Mouse (Mus musculus): ENCODE measurements around the gene Btbd19.

DNA sequence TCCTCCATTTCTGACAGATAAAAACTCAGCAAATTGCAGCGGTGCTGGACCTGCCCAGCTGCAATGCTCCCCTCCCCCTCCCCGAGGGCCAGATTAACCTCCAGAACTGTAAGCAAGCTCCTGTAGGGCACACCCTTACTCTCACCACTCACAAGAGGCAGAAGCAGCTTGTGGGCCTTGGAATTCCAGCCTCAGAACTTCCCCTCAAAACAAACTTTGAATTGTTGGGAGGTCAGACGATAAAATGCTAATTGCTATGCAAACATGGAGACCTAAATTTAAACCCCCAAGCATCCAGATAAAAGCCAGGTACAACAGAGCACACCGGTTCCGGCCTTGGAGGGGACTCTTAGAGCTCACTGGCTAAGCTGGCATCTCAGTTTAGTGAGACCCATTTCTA is 27.2 kb upstream of the Btbd19 start:
- TF ChIP-seq CTCF (IDR thresholded peaks at IDR 0.05; ENCODE audit: low read depth, low read length) (no peak), POLR2A (IDR thresholded peaks at IDR 0.05; ENCODE audit: extremely low read depth, insufficient read depth, low read length) (no peak)
